Mouse (Mus musculus) neural tube, embryonic 11.5 days (tissue): Measurements from ENCODE around the gene Rnf19b. TPM values are rescaled to one million over a fixed set of nuclear protein-coding genes. Genes with fewer than 3 reads are reported as not detected.

Experiments
- ATAC-seq: fragments of 200-750 bp; cut with Nextera tagmentation; 2 replicates; pipeline ENCODE4 v1.8.0; 2017; ENCODE audit warnings: moderate number of reproducible peaks, mild to moderate bottlenecking, moderate TSS enrichment, moderate library complexity; ENCODE audit not compliant: insufficient read depth, low FRiP score, low TSS enrichment
- DNase-seq: peaks from one replicate; pipeline ENCODE4 v3.0.0-alpha.2; 2015; ENCODE audit warnings: low spot score
- H3K27ac ChIP-seq: fragments of 300-500 bp; sonication (generic); 2 replicates; pipeline ENCODE4 v1.5.1; 2014; ENCODE audit warnings: low read depth, mild to moderate bottlenecking, low read length
- H3K27me3 ChIP-seq: fragments of 300-500 bp; sonication (generic); 2 replicates; pipeline ENCODE4 v1.6.1; 2014; ENCODE audit warnings: mild to moderate bottlenecking, low read length, mixed read lengths; ENCODE audit not compliant: control insufficient read depth, insufficient read depth
- H3K36me3 ChIP-seq: fragments of 300-500 bp; sonication (generic); 2 replicates; pipeline ENCODE4 v1.6.1; 2014; ENCODE audit warnings: mild to moderate bottlenecking, low read length, moderate library complexity, mixed read lengths; ENCODE audit not compliant: control insufficient read depth, insufficient read depth
- H3K4me1 ChIP-seq: fragments of 300-500 bp; sonication (generic); 2 replicates; pipeline ENCODE4 v1.6.1; 2014; ENCODE audit warnings: low read length, mixed read lengths; ENCODE audit not compliant: control insufficient read depth, insufficient read depth
- H3K4me2 ChIP-seq: fragments of 300-500 bp; sonication (generic); 2 replicates; pipeline ENCODE4 v1.6.1; 2014; ENCODE audit warnings: low read depth, mild to moderate bottlenecking, moderate library complexity
- H3K4me3 ChIP-seq: fragments of 300-500 bp; sonication (generic); 2 replicates; pipeline ENCODE4 v1.5.1; 2014; ENCODE audit warnings: low read depth, low read length
- H3K9ac ChIP-seq: fragments of 300-500 bp; sonication (generic); 2 replicates; pipeline ENCODE4 v1.6.1; 2014; ENCODE audit warnings: mild to moderate bottlenecking, low read length
- H3K9me3 ChIP-seq: fragments of 300-500 bp; sonication (generic); 2 replicates; pipeline ENCODE4 v1.6.1; 2016; ENCODE audit warnings: low read length; ENCODE audit not compliant: control insufficient read depth
- WGBS: fragments of 180-500 bp; shearing (Covaris S2); extraction: QIAGEN DNeasy Blood & Tissue Kit; methylation state at CpG from one replicate; pipeline ENCODE4 v1.1.7; 2014; 5-methylcytosine and 5-hydroxymethylcytosine counted together
- polyA plus RNA-seq: library from polyadenylated mRNA; unstranded; fragments of >200 nt; fragmentation: Nextera tagmentation; extraction: Ambion mirVana; gene quantifications from 2 replicates; pipeline ENCODE4 v1.2.1, GENCODE M21; 2014

The Rnf19b gene
- polyA plus RNA-seq, 1 experiment from 2014 or later: 11.8 TPM

GRCm38 (mm10) chr4:129019788-129020187 lies 38.3 kb upstream of the Rnf19b start:
- 84% methylated on average over 9 of the region's 9 CpGs for WGBS
- ATAC-seq: no peak
- H3K36me3 ChIP-seq: no peaks in the 10 kb centered on the region

GRCm38 (mm10) chr4:129020454-129020853 lies 37.6 kb upstream of the Rnf19b start:
- no peak overlapping the region for H3K4me3 ChIP-seq
- no peak overlapping the region for H3K27ac ChIP-seq
- no peaks in the 10 kb centered on the region for H3K27me3 ChIP-seq
- no peaks in the 10 kb centered on the region for H3K36me3 ChIP-seq
- no peak overlapping the region for H3K4me2 ChIP-seq
- H3K9ac ChIP-seq: no peak overlapping the region
- no peaks in the 10 kb centered on the region for H3K4me1 ChIP-seq
- H3K9me3 ChIP-seq: no peaks in the 10 kb centered on the region
- 70% methylated on average over 6 of the region's 6 CpGs for WGBS
- ATAC-seq (no peak), DNase-seq (no peak)

More at GRCm38 (mm10) chr4:129019788-129020187, 38.3 kb upstream of the Rnf19b start:
- no peaks in the 10 kb centered on the region for H3K27me3 ChIP-seq
- no peak overlapping the region for H3K4me2 ChIP-seq
- no peak for DNase-seq
- no peaks in the 10 kb centered on the region for H3K9me3 ChIP-seq
- no peak overlapping the region for H3K27ac ChIP-seq
- H3K4me1 ChIP-seq: no peaks in the 10 kb centered on the region
- no peak overlapping the region for H3K4me3 ChIP-seq
- no peak overlapping the region for H3K9ac ChIP-seq

- no peaks in the 10 kb centered on the region for H3K27me3 ChIP-seq
- DNase-seq (no peak), ATAC-seq (no peak)
- H3K4me2 ChIP-seq: no peak overlapping the region
- H3K4me1 ChIP-seq: no peaks in the 10 kb centered on the region
- WGBS: 88% methylated on average over 3 of the region's 3 CpGs
- no peak overlapping the region for H3K9ac ChIP-seq
- H3K36me3 ChIP-seq: no peaks in the 10 kb centered on the region
- no peaks in the 10 kb centered on the region for H3K9me3 ChIP-seq
- no peak overlapping the region for H3K4me3 ChIP-seq
- H3K27ac ChIP-seq: no peak overlapping the region
These were observed 36.6 kb upstream of the Rnf19b start for GRCm38 (mm10) chr4:129021426-129021825.

GRCm38 (mm10) chr4:129021886-129022285 lies 36.2 kb upstream of the Rnf19b start:
- H3K27me3 ChIP-seq: no peaks in the 10 kb centered on the region
- H3K4me1 ChIP-seq: no peaks in the 10 kb centered on the region
- ATAC-seq: no peak
- DNase-seq: no peak
- no peak overlapping the region for H3K27ac ChIP-seq
- H3K36me3 ChIP-seq: no peaks in the 10 kb centered on the region
- H3K4me2 ChIP-seq: no peak overlapping the region
- no peak overlapping the region for H3K9ac ChIP-seq
- no peaks in the 10 kb centered on the region for H3K9me3 ChIP-seq
- 76% methylated on average over 4 of the region's 4 CpGs for WGBS
- no peak overlapping the region for H3K4me3 ChIP-seq

DNA sequence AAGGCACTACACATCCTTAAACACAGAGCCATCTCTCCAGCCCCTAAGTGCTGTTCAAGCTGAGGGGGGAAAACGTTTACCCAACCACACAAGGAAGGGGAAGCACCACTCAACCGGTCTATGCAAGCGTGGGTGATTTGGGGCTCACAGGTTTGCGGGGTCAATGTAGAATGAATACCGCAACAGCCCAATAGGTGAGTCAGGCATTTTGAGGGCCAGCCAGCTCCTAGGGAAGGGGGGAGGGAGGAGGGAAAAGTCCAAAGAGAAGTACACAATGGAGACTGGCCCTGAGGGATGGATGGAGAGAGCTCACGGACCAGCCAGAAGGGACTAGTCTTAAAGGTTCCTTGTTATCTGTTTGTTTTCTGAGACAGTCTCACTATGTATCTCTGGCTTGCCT lies 34.2 kb upstream of the Rnf19b start:
- Histone ChIP-seq H3K27ac (no peak overlapping the region), H3K4me2 (no peak overlapping the region), H3K4me1 (no peaks in the 10 kb centered on the region), H3K4me3 (no peak overlapping the region), H3K27me3 (no peaks in the 10 kb centered on the region), H3K36me3 (no peaks in the 10 kb centered on the region), H3K9me3 (no peaks in the 10 kb centered on the region), H3K9ac (no peak overlapping the region)
- 83% methylated on average over 6 of the region's 6 CpGs for WGBS
- ATAC-seq: no peak
- no peak for DNase-seq

GRCm38 (mm10) chr4:129024775-129025174 lies 33.3 kb upstream of the Rnf19b start:
- 78% methylated on average over 6 of the region's 6 CpGs for WGBS
- Histone ChIP-seq H3K4me2 (no peak overlapping the region), H3K36me3 (no peaks in the 10 kb centered on the region), H3K4me3 (no peak overlapping the region), H3K9ac (no peak overlapping the region), H3K9me3 (no peaks in the 10 kb centered on the region), H3K4me1 (no peaks in the 10 kb centered on the region), H3K27ac (no peak overlapping the region), H3K27me3 (no peaks in the 10 kb centered on the region)
- ATAC-seq: no peak
- DNase-seq: no peak

GRCm38 (mm10) chr4:129025707-129026106 lies 32.4 kb upstream of the Rnf19b start:
- Histone ChIP-seq H3K4me2 (no peak overlapping the region), H3K27ac (no peak overlapping the region), H3K36me3 (no peaks in the 10 kb centered on the region), H3K27me3 (no peaks in the 10 kb centered on the region), H3K9ac (no peak overlapping the region), H3K4me3 (no peak overlapping the region), H3K4me1 (no peaks in the 10 kb centered on the region), H3K9me3 (no peaks in the 10 kb centered on the region)
- WGBS: 95% methylated on average over 3 of the region's 3 CpGs
- no peak for ATAC-seq
- DNase-seq: no peak

- no peaks in the 10 kb centered on the region for H3K36me3 ChIP-seq
- no peaks in the 10 kb centered on the region for H3K9me3 ChIP-seq
- H3K9ac ChIP-seq: no peak overlapping the region
- H3K4me2 ChIP-seq: no peak overlapping the region
- H3K27ac ChIP-seq: no peak overlapping the region
- H3K27me3 ChIP-seq: no peaks in the 10 kb centered on the region
- DNase-seq: no peak
- 91% methylated on average over 4 of the region's 4 CpGs for WGBS
- H3K4me1 ChIP-seq: no peaks in the 10 kb centered on the region
- ATAC-seq: no peak
- H3K4me3 ChIP-seq: no peak overlapping the region
These were observed 27.3 kb upstream of the Rnf19b start for GRCm38 (mm10) chr4:129030746-129031145.

- no peak overlapping the region for H3K27ac ChIP-seq
- H3K4me1 ChIP-seq: no peaks in the 10 kb centered on the region
- H3K4me2 ChIP-seq: no peak overlapping the region
- no peak overlapping the region for H3K4me3 ChIP-seq
- H3K9ac ChIP-seq: no peak overlapping the region
- 85% methylated on average over 8 of the region's 8 CpGs for WGBS
- no peak for DNase-seq
- H3K27me3 ChIP-seq: no peaks in the 10 kb centered on the region
- no peaks in the 10 kb centered on the region for H3K36me3 ChIP-seq
- no peaks in the 10 kb centered on the region for H3K9me3 ChIP-seq
- no peak for ATAC-seq
These were observed 26.6 kb upstream of the Rnf19b start for GRCm38 (mm10) chr4:129031408-129031965.
